Mouse (Mus musculus) liver, adult 2 months (tissue): Measurements from ENCODE around the gene Nhlh1.

Experiments
- CTCF ChIP-seq: fragments of 200-500 bp; IDR thresholded peaks from 2 replicates; pipeline ENCODE4 v1.5.1; 2011; ENCODE audit warnings: low read depth, low read length, control low read depth
- POLR2A ChIP-seq: fragments of 200-500 bp; IDR thresholded peaks from 2 replicates; pipeline ENCODE4 v1.6.1; 2011; ENCODE audit warnings: low read length, control low read depth; ENCODE audit not compliant: insufficient read depth; ENCODE audit errors: extremely low read depth

DNA sequence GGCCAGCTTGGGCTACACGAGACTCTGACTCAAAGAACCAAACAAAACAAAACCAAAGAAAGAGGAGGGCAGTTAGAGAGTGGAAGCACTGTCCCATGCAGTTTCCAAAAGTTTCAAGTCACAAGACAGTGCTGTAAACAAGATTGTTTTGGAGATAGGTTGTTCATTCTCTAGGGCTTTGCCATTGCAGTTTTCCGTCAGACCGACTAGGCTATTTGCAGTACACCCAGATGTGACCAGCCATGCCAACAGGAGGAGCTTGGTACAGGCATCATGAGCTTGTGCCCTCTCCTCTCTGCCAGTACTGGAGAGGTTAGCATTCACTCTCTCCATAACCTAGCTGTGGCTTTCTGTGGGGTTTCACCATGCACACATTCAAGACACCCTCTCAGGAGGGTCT, 36.1 kb upstream of the Nhlh1 start:
- no peak for TF ChIP-seq CTCF
- no peak for TF ChIP-seq POLR2A
